Mouse (Mus musculus) embryo, embryonic 9.5 days (tissue): ENCODE measurements at regions not wholly inside any gene's neighbourhood (a gene's known extent, or its start where the extent isn't known, plus 50 kb on each side); places are given as distances from the start of the nearest gene placed in this dataset.

Experiments
- DNase-seq: peaks from one replicate; pipeline ENCODE4 v3.0.0-alpha.2; 2017; ENCODE audit errors: extremely low spot score

DNA sequence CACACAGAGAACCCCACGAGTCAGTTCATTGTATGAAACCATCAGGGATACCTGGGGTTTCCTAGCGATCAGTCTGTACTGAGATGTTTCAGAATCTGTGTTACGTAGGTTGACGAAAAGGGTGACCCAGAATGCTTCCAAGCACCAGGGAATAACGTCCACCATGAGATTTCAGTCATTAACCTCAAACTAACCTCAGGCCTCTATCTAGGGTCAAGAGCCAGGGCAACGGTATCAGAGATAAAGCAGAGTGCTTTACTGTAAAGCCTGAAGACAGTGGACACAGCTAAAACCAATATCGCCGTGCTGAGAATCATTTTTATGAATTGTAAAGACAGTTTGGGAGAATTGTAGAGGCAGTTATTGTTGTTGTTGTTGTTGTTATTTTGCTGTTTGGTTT, 52.9 kb upstream of the Errfi1 start:
- no peak for DNase-seq

DNA sequence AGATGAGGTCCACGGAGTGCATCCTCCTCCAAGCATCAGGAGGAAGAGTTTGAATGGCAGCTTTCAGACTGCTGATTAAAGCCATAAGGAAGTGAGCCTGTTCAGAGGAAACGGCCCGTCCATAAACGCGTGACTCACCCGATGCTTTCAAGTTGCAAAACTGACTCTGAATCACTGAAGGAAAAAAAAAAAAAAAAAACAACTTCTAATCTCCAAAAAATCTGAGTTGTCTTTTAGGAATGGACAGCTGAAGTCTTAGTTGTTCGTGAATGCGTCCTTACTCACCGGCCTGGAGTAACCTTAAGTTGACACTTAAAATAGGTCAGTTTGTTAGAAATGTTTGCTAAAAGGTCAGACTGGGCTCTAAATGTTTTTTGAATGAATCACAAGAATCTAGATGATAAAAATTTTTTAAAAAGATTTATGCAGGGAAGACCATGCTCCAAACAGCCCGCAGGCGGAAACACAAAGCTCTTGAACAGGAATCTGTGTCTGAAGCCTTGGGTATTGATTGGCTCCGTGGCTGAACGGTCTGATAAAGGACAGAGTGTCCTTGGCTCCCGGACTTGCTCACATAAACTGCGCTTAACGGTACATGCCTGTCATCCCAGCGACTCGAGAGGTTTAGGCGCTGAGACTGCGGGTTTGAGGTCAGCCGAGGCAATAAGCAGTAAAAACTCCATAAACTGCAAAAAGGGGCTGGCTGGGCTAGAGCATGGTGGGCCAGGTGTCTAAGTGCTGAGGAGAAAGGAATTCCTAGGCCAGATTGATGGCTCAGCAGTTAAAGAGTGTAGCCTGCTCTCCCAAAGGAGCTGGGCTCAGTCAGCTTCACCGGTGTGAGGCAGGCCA, 53.9 kb upstream of the Errfi1 start:
- no peak for DNase-seq

DNA sequence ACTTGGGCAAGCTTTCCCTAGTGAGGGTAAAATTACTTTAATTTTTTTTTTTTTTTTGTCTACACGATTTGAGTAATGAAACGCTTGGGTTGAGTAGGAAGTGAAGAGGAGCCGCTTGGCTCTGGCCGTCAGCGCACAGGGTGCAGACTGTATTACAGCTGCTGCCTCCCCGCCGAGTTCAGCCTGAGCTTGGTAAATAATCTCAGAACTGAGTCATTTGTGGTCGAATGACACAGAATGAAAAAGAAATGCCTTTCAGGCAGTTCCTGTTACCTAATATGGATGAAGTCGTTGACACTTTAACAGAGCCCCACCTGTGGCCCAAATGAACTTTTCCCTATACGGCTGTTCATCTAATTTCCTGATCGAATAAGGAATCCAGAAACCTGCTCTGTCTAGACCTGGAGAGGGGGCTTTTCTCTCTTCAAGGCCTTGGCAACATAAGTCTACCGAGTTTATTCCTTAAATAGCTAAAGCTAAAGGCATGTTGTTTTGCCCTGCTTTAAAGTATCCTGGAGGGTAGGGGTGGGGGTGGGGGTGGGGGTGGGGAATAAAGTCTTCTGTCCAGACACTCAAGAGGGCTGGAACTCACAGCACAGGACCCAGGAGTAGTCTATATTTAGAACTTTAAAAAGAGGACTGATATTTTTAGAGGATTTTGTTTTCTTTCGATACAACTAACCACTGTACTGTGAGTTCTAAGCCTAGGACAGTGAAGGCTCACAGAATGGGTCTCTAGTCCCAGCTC, 54.8 kb upstream of the Errfi1 start:
- no peak for DNase-seq

DNA sequence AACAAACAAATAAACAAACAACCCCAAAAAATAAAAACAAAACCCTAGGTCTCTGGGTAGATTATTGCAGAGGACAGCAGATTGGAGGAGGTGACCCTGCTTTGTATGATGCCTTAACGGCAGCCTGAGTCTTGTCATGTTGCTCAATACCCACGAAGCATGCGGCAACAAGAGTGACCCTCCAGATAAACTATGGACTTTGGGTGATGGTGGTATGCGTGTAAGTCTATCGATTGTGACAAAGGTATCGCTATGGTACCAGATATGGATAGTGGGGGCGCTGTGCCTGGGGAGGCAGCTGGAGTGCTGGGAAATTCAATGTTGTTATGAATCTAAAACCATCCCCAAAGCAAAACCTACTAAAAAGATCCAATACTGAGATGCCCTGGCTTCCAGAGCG, 55.4 kb upstream of the Errfi1 start:
- no peak for DNase-seq

DNA sequence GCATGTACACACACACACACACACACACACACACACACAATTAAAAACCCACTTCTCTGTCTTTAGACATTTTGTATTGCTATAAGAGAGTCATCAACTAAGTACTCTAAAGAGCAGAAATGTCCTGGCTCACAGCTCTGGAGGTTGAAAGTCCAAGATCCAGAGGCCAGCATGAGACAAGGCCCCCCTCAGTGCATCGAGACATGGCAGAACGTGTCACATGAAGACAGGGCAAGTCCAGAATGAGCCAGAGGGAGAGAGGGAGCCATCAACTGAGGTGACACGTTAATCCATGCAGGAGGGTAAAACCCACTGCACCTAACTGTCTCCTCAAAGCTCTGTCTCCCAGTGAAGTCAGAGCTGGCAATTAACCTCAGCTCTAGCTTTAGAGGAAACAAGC, 56.7 kb upstream of the Errfi1 start:
- DNase-seq = no peak

GRCm38 (mm10) chr4:150794878-150795277, 58.8 kb upstream of the Errfi1 start:
- DNase-seq = no peak

DNA sequence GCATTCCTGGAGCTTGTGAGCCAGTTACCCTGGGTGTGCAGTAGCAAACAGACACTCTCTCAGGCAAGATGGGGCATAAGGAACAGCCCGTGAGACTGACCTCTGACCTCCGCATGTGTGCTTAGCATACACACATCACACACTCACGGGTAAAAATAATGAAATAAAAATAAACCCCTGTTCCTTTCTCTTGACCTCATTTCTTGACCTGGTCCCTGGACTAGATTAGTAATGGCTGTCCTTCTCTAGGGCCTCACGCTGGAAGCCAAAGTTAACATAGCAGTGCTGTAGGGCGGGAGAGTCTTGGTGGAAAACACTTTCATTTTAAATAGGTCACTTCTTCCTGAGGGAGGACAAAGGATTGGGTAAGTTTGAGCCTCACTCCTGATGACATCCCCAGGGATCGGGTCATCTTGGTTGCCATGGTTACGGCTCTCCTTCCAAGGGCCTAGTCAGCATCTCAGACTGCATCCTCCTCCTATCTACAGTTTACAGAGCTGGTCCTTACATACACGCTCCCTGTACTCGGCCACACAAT, 59.4 kb upstream of the Errfi1 start:
- peak; percentile 61 for DNase-seq

DNA sequence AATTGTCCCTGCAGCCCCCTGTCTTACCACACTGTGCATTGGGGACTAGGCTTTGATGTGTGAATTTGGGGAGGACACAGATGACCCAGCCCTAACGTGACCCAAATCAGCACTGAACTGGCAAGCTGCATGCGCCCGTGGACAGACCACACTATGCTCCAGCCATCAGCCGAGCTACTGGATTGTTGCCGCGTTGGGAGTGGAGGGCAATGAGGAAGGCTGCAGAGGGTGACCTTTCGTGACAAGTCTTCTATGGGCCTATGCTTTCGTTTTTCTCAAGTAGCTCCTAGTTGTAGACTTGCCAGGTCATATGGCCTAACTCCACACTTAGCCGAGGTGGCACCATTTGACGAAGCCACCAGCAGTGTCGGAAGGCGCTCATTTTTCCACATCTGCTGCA, 60.6 kb upstream of the Errfi1 start:
- no peak for DNase-seq

DNA sequence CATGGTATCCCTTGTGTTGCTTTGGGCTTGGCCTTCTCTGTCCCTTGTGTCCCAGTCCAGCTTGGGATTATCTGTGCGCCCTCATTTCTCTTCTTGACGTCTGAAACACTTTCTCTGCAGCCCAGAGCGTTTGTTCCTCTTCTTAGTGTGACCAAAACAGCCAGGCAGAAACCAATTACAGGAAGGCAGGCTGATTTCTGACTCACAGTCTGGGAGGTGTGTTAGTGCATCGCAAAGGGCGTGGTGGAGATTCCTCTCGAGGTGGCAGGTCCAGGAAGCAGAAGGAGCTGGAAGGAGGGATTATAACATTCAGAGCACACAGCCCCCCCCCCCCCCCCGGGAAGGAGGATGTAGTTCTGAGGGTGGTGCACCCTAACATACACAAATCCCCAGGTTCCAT, 64.6 kb upstream of the Errfi1 start:
- DNase-seq = no peak

- no peak for DNase-seq
Measured at GRCm38 (mm10) chr4:150787113-150787512, 66.6 kb upstream of the Errfi1 start.

DNA sequence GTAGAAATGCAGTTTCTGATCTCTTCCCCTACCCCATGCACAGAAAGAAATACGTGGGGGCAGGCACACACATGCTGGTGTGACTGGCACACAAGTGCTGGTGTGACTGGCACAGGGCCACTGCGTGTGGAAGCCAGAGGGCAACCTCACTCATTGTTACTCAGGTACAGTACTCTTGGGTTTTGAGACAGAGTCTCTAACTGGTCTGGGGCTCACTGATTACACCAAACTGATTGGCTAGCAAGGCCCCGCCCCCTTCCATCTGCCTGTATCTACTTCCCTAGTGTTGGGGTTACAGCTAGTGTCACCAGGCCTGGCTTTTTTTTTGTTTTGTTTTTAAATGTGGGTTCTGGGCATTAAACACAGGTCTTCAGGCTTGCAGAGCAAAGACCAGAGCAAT, 67.1 kb upstream of the Errfi1 start:
- DNase-seq = no peak

DNA sequence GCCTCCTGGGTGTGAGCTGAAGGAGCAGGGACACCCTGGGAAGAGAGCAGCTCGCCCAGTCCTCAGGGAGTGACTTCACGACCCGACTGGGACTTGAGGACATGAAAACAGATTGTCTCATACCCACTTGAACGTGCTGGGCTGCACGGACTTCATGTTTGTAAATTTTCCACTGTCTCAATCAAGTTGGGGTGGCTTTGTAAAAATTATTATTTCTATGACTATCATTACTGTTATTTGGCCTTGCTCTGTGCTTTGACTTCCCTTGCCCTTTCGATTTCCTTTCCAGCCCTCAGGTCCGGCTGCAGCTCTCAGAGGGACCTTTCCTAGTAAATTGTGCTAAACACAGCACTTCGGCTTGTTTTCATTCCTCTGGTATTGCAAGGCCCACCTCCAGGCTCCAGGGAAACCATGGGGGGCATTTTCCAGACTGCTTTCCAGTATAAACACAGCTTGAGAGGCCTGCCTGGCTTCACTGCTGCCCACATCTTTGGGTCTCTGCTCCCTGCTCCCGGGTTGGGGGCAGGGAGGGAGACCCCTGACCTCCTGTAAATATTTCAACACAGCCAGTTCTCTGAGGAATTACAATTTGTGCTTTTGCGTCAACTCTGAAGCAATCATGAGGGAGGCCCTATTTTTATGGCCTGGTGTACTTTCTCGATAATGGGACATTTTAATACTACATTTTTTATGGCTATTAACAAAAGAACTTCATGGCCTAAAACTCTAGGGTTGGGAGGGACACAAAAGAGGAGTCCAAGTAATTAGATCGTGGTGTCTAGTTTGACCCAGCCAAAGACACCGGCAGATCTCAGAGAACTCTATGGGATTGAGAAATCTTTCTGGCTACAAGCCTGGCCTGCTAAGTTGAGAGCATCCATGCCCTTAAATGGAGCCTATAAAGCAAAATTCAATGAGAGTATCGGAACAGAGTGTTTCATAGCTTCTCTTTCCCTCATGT, 68.9 kb upstream of the Errfi1 start:
- peak; percentile 42 for DNase-seq

DNA sequence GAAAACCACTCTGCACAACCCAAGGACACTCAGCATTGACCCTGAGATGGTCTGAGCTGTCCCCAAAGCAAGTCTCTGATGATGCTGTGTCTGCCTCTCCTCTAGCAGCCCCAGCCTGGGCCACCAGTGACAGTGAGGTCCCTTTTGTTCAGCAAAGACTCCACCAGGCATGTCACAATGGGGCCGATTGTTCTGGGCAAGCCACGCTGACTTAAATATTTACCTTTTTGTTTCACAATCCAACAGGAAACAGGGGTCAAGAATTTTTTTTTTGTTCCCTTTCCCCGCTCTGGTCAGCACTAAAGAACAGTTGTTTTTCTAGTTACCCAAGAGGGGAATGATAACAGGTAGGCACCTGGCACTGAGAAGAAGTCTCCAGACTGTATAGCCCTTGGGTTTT, 72.4 kb upstream of the Errfi1 start:
- no peak for DNase-seq

- no peak for DNase-seq
Measured at GRCm38 (mm10) chr4:150779340-150779739, 74.4 kb upstream of the Errfi1 start.

- DNase-seq = no peak
Measured at GRCm38 (mm10) chr4:150778683-150779082, 75.0 kb upstream of the Errfi1 start.

DNA sequence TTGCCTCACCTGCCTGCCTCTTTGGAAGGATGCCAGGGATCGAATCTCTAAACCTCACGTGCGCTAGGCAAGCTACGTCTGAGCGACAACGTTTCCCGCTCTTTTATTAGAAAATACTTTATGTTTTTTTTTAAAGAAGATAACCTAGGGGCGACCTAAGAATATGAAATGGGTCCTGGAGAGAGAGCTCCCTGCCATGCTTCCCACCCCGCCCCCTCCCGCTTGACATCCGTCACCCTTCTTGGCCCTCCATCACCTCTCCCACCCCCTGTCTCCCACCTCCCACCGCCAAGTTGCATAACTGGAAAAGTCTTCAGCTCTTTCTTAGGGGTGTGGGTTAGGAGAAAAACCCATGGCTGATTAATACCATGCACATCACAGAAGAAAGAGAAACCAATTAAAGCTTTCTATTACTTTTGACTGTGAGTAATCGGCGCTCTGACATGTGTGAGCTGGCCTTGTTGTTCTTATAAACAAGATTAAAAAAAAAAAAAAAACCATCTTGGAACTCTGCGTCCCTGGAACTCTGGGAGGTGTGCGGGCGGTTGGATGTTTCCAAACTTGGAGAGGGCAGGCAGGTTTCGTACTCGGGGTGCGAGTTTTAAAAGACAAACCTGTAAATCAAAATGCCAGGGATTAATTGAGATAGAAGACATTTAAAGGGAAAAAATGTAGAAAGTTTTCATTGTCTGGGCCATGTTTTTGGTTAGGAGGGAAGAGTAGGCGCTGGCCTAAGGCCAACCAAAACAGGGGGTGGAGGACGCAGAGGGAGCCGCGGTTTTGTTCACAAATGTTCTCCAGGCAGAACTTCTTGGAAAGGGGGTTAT, 77.8 kb upstream of the Errfi1 start:
- DNase-seq = no peak

- DNase-seq = no peak
Measured at GRCm38 (mm10) chr4:150775281-150775680, 78.4 kb upstream of the Errfi1 start.

- no peak for DNase-seq
Measured at GRCm38 (mm10) chr4:150774289-150774914, 79.3 kb upstream of the Errfi1 start.

- DNase-seq = no peak
Measured at GRCm38 (mm10) chr4:150771922-150772651, 81.6 kb upstream of the Errfi1 start.

DNA sequence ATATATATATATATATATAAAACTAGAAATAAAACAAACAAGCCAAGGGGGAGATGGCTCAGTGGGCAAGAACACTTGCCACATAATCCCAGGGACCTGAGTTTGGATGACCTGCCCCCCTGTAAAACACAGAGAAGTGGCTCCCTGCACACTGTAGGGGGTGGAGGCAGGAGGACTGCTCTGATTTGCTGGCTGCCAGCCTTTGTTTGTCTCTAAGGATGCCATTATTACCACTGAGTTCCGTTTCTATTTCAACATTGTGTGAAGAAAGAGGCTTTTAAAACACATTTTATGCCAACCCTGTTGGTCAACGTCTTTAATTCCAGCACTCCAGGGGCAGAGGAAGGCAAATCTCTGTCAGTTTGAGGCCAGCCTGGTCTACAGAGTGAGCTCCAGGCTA, 82.2 kb upstream of the Errfi1 start:
- no peak for DNase-seq
